Mouse (Mus musculus): ENCODE measurements at regions not wholly inside any gene's neighbourhood (a gene's known extent, or its start where the extent isn't known, plus 50 kb on each side); places are given as distances from the start of the nearest gene placed in this dataset.

DNA sequence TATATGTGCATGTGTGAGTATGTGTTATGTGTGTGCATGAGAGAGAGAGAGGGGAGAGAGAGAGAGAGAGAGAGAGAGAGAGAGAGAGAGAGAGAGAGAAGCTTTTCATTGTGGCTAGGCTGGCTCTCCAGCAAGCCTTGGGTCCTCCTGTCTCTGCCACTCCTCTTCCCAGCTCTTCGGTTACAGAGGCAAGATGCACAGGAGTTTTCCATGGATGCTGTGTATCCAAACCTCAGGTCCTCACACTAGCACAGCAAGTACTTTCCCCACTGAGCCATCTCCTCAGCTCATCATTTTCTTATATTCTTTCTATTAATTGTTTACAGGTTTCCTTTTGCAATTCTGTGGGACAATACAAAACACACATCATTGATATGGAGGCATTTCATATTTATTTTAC lies 152.8 kb upstream of the S100g start:
- TF ChIP-seq CTCF (IDR thresholded peaks at IDR 0.05; ENCODE audit: low read depth) (no peak), EP300 (IDR thresholded peaks at IDR 0.05; ENCODE audit: low read depth) (no peak)
